Mouse (Mus musculus) embryonic facial prominence, embryonic 14.5 days (tissue): ENCODE measurements around the gene Arpc4. TPM values are rescaled to one million over a fixed set of nuclear protein-coding genes. Genes with fewer than 3 reads are reported as not detected.

ENCODE experiments used
- ATAC-seq: fragments of 200-750 bp; cut with Nextera tagmentation; 2 replicates; pipeline ENCODE4 v1.8.0; 2017; ENCODE audit warnings: low read depth, moderate number of reproducible peaks, moderate TSS enrichment
- DNase-seq: peaks from one replicate; pipeline ENCODE4 v3.0.0-alpha.2; 2015; ENCODE audit warnings: low spot score
- H3K27ac ChIP-seq: fragments of 300-500 bp; sonication (generic); replicated peaks from 2 replicates; pipeline ENCODE4 v1.5.1; 2014; ENCODE audit warnings: low read depth, mild to moderate bottlenecking, low read length, moderate library complexity
- H3K27me3 ChIP-seq: fragments of 300-500 bp; sonication (generic); replicated peaks from 2 replicates; pipeline ENCODE4 v1.6.1; 2014; ENCODE audit warnings: low read length; ENCODE audit not compliant: control insufficient read depth, insufficient read depth
- H3K36me3 ChIP-seq: fragments of 300-500 bp; sonication (generic); 2 replicates; pipeline ENCODE4 v1.6.1; 2014; ENCODE audit warnings: low read length, mixed read lengths; ENCODE audit not compliant: control insufficient read depth, insufficient read depth
- H3K4me1 ChIP-seq: fragments of 300-500 bp; sonication (generic); 2 replicates; pipeline ENCODE4 v1.6.1; 2014; ENCODE audit warnings: antibody characterized with exemption, low read length; ENCODE audit not compliant: control insufficient read depth, insufficient read depth
- H3K4me2 ChIP-seq: fragments of 300-500 bp; sonication (generic); 2 replicates; pipeline ENCODE4 v1.6.1; 2014; ENCODE audit warnings: low read depth, mild to moderate bottlenecking, low read length, moderate library complexity, mixed read lengths
- H3K4me3 ChIP-seq: fragments of 300-500 bp; sonication (generic); 2 replicates; pipeline ENCODE4 v1.5.1; 2014; ENCODE audit warnings: low read depth, mild to moderate bottlenecking, low read length
- H3K9ac ChIP-seq: fragments of 300-500 bp; sonication (generic); 2 replicates; pipeline ENCODE4 v1.6.1; 2014; ENCODE audit warnings: low read depth, mild to moderate bottlenecking, low read length, moderate library complexity, mixed read lengths
- H3K9me3 ChIP-seq: fragments of 300-500 bp; sonication (generic); 2 replicates; pipeline ENCODE4 v1.6.1; 2016; ENCODE audit warnings: low read length; ENCODE audit not compliant: control insufficient read depth
- WGBS: fragments of 180-500 bp; shearing (Covaris S2); extraction: QIAGEN DNeasy Blood & Tissue Kit; methylation state at CpG from one replicate; pipeline ENCODE4 v1.1.7; 2014; 5-methylcytosine and 5-hydroxymethylcytosine counted together
- polyA plus RNA-seq: library from polyadenylated mRNA; unstranded; fragments of >200 nt; fragmentation: Nextera tagmentation; extraction: Ambion mirVana; gene quantifications from 2 replicates; pipeline ENCODE4 v1.2.1, GENCODE M21; 2014

Arpc4 gene
- polyA plus RNA-seq, 1 experiment from 2014 or later: 214 TPM

DNA sequence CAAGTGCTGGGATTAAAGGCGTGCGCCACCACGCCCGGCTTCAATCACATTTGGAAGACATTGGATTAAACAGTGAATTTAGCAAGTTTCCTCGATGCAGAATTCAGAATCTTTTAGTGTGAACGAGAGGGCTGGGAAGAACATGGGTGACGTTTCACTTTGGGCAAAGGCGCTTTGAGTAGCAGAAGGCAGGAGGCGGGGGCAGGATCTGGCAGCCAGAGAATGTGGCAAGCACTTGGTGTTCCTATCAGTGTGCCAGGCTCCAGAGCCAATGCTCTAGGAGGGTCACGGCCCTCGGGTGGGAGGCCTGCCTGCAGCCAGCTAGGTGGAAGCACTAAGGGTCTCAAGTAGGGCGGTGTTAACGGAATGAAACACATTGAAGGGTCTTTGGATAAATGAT lies 24.2 kb downstream of the Arpc4 start:
- Histone ChIP-seq H3K36me3 (peaks cover 9% of the 10 kb centered on the region), H3K27me3 (no peaks in the 10 kb centered on the region), H3K27ac (no peak overlapping the region), H3K4me3 (no peak overlapping the region), H3K4me2 (no peak overlapping the region), H3K9me3 (no peaks in the 10 kb centered on the region), H3K9ac (no peak overlapping the region), H3K4me1 (no peaks in the 10 kb centered on the region)
- no peak for ATAC-seq
- 91% methylated on average over 13 of the region's 13 CpGs for WGBS
- DNase-seq: no peak

DNA sequence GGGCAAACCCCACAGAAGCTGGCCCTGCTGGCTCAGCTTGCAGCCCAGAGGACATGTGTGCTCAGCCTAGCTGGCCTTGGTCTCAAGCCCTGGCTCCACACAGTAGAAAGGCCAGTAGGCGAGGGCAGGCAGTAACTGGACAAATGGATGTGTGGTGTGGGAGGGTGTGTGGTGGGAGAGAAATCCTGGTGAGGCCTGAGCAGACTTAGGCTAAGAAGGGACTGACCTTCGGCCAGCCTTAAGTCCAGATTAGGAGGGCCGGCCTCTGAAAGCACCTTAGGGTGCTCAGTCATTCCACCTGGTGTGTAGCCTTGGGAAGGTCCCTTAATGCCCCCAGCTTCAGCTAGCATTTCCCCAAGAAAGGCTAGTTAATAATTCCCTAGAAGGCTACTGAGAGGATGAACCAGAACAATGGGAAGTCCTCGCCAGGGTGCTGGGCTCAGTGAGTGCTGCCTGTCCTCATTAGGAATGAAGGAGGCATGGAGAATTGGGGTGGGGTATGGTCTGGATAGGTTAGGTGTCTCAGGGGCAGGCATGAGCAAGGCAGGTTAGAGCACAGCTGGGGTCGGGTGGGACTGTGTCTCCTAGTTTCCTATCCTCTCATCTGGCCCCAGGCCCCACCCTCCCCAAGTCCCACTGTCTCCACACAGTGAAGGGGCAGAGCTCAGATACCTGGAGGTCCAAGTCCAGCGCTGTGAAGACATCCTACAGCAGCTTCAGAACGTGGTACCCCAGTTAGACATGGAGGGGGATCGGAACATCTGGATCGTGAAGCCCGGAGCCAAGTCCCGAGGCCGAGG lies 26.9 kb downstream of the Arpc4 start:
- DNase-seq: no peak
- Histone ChIP-seq H3K4me1 (no peaks in the 10 kb centered on the region), H3K36me3 (peaks cover 8% of the 10 kb centered on the region), H3K27ac (no peak overlapping the region), H3K9ac (no peak overlapping the region), H3K27me3 (no peaks in the 10 kb centered on the region), H3K4me2 (no peak overlapping the region), H3K9me3 (no peaks in the 10 kb centered on the region), H3K4me3 (no peak overlapping the region)
- 82% methylated on average over 12 of the region's 12 CpGs for WGBS
- ATAC-seq: no peak

DNA sequence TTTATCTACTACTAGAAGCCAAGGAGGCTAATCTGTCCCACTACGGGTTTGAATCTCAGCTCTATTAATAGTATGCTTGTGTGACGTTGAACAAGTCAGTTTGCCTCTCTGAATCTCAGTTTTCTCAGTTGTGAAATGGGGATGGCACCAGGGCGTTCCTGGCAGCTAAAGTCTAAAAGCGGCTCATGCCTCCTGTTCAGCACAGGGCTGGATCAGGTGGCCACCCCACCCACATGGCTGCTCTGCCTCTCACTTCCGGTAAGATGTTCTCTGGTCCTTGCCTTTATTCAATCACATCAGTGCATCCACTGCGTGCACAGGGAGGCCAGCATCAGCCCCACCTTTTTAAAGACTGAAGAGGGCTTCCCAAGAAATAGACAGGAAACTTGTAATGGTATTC lies 27.6 kb downstream of the Arpc4 start:
- WGBS: 90% methylated on average over 6 of the region's 6 CpGs
- ATAC-seq (no peak), DNase-seq (no peak)
- no peak overlapping the region for H3K4me2 ChIP-seq
- no peaks in the 10 kb centered on the region for H3K27me3 ChIP-seq
- H3K4me1 ChIP-seq: no peaks in the 10 kb centered on the region
- H3K9ac ChIP-seq: no peak overlapping the region
- H3K27ac ChIP-seq: no peak overlapping the region
- no peaks in the 10 kb centered on the region for H3K9me3 ChIP-seq
- H3K36me3 ChIP-seq: peaks cover 8% of the 10 kb centered on the region
- no peak overlapping the region for H3K4me3 ChIP-seq

DNA sequence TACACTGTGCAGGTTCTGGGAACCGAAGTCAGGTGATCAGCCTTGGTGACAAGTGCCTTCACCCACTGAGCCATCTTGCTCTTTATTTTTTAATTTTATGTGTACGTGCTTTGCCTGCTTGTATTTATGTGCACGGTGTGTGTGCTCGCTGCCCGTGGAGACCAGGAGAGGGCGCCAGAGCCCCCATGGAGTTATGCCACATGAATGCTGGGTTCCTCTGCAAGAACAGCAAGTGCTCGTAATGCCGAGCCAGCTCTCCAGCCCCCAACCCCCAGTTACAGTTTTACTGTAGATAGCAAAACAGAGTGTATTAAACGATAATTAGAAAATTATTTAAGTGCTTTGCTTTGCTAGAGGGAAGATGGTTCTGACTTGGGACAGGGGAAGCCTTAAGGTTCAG lies 28.8 kb downstream of the Arpc4 start:
- DNase-seq (no peak), ATAC-seq (no peak)
- H3K4me2 ChIP-seq: no peak overlapping the region
- 76% methylated on average over 9 of the region's 9 CpGs for WGBS
- no peak overlapping the region for H3K27ac ChIP-seq
- H3K27me3 ChIP-seq: no peaks in the 10 kb centered on the region
- no peak overlapping the region for H3K9ac ChIP-seq
- no peaks in the 10 kb centered on the region for H3K9me3 ChIP-seq
- no peaks in the 10 kb centered on the region for H3K4me1 ChIP-seq
- H3K36me3 ChIP-seq: peaks cover 8% of the 10 kb centered on the region
- no peak overlapping the region for H3K4me3 ChIP-seq

DNA sequence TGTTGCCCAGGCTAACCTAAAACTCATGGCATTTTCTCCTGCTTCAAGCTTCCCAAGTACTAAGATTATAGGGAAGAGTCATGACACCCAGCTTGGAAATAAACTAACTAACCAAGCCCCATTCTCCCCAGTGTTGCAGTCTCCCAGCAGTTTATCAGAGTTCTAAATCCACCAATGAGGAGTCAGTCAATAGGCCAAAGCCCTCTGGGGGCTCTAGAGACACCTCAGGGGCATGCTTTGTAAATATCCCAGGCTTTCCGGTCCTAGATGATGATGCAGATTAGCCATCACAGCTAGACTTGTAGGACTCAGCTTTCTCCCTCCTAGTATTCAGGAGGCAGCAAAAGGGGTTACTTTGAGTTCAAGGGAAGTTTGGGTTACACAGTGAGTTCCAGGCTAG lies 32.1 kb downstream of the Arpc4 start:
- no peak overlapping the region for H3K4me2 ChIP-seq
- H3K27ac ChIP-seq: no peak overlapping the region
- H3K9me3 ChIP-seq: no peaks in the 10 kb centered on the region
- H3K9ac ChIP-seq: no peak overlapping the region
- H3K4me1 ChIP-seq: no peaks in the 10 kb centered on the region
- DNase-seq (no peak), ATAC-seq (no peak)
- H3K4me3 ChIP-seq: no peak overlapping the region
- H3K36me3 ChIP-seq: peaks cover 15% of the 10 kb centered on the region
- 70% methylated on average over 1 of the region's 1 CpGs for WGBS
- no peaks in the 10 kb centered on the region for H3K27me3 ChIP-seq

DNA sequence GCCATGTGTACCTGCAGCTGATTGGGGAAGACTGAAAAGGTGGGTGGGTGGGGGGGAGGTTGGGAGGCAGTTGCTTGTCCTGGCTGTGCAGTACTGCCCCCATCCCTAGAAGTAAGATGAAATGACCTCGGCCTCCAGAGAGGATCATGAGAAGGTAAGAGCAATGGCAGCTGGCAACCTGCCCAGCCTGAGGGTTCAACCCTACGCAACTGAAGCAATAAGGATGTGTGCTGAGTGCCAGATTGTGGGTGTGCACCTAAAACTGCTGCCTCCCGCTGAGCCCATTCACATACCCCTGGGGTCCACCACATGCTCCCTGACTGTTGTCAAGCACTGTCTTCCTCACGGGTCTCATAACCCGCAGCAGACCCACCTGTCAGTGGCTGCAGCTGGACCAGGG lies 38.5 kb downstream of the Arpc4 start:
- ATAC-seq: no peak

DNA sequence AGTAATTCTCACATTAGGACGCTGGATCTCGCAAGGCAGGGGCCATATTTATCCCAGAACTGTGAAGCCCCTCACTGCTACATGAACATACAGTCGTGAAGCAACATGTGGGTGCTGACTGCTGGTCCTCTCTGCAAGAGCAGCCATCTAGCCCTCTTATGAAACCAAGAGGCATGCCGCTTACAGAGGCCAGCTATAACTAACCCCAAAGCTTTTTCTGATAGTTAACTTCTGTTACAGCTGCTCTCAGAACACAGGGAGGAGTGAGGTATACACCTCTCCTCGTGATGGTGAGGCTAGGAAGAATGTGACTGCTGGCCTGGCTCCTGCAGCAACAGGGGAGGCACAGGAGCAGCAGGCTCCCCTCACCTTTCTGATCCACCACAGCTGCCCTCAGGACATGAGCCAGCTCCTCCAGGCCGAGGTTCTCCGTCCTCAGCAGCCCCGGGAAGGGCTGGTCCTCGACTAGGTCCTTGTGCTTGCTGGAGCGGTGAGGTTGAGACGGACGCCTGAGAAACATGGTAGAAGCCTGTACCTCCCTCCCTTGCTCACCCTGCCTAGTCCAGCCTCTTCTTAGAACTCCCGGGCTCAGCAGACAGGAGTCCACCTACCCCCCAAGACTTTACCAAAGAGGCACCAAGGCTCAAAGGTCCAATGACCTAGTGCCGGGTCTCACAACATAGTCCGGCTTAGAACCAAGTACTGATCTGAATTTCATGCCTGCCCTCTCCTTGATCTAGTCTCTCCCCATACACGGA lies 40.7 kb downstream of the Arpc4 start:
- Histone ChIP-seq H3K27me3 (no peaks in the 10 kb centered on the region), H3K4me3 (peak overlapping the region; percentile 62), H3K36me3 (peaks cover 18% of the 10 kb centered on the region), H3K9me3 (no peaks in the 10 kb centered on the region), H3K9ac (peak overlapping the region; percentile 78), H3K4me2 (peak overlapping the region; percentile 90), H3K27ac (no peak overlapping the region), H3K4me1 (peaks cover 12% of the 10 kb centered on the region)
- ATAC-seq: peak; percentile 51
- WGBS: 14% methylated on average over 16 of the region's 16 CpGs
- DNase-seq: peak; percentile 5

More for the DNA sequence above, 38.5 kb downstream of the Arpc4 start:
- Histone ChIP-seq H3K9ac (no peak overlapping the region), H3K9me3 (no peaks in the 10 kb centered on the region), H3K27ac (no peak overlapping the region), H3K27me3 (no peaks in the 10 kb centered on the region), H3K4me2 (no peak overlapping the region), H3K36me3 (peaks cover 18% of the 10 kb centered on the region), H3K4me1 (peaks cover 12% of the 10 kb centered on the region), H3K4me3 (no peak overlapping the region)
- DNase-seq: peak; percentile 9
- WGBS: 73% methylated on average over 5 of the region's 5 CpGs

DNA sequence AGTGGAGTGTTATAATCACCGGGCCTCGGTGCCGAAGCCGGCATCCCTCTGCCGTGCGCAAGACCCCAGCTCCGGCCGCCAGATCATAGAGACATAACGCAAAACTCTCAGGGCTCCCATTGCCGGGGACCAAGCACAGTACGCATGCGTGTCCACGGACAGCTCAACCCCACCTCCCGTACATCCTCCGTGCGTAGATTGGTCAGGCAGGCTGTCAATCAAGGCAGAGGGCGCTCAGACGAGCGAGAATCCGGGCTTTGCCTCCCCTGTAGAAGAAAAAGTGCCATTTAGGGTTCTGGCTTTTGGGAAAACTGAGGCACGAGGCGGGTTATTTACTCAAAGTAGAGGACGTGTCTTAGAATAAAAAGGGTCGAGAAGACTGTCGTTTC lies 41.3 kb downstream of the Arpc4 start, which contains the start of gene Rpusd3:
TSS of gene Rpusd3 (minus strand) at position 142 of the 389 bp plus-strand sequence.
- WGBS: 0% methylated on average over 25 of the region's 25 CpGs
- peak within 1 kb of the TSS; percentile 90 for H3K4me2 ChIP-seq
- H3K27me3 ChIP-seq: no peaks in the 10 kb centered on the region
- peaks cover 12% of the 10 kb centered on the region for H3K4me1 ChIP-seq
- ATAC-seq (peak; percentile 99), DNase-seq (peak; percentile 98)
- no peaks in the 10 kb centered on the region for H3K9me3 ChIP-seq
- peak within 1 kb of the TSS; percentile 78 for H3K9ac ChIP-seq
- H3K4me3 ChIP-seq: peak within 1 kb of the TSS; percentile 62
- peaks cover 18% of the 10 kb centered on the region for H3K36me3 ChIP-seq
- H3K27ac ChIP-seq: no peak within 1 kb of the TSS
